Mouse (Mus musculus): ENCODE data around the gene Olfr649.

Olfr649 gene

DNA sequence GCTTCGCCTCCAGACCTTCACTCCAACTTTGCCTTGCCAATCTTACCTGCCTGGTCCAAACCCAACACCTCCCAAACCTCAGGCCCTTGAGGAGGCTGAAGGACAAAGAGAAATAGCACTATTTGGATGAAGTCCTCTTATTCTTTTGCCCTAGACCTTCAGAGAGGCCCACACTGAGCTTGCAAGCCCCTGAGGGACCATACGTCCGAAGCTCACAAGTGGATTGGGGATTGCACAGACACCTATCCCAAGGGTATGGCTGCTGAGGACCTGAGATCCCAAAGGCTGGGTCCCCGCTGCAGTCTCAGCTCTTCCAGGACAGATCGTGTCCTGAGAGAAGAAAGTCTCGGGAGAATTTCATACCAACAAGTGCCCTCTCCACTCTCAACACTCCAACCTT lies at the start of gene Olfr649:
Gene Olfr649 (minus strand): TSS at position 101 of the 400 bp plus-strand sequence.
- DNase-seq (ENCODE audit: low spot score in 2 of 2): no peak

DNA sequence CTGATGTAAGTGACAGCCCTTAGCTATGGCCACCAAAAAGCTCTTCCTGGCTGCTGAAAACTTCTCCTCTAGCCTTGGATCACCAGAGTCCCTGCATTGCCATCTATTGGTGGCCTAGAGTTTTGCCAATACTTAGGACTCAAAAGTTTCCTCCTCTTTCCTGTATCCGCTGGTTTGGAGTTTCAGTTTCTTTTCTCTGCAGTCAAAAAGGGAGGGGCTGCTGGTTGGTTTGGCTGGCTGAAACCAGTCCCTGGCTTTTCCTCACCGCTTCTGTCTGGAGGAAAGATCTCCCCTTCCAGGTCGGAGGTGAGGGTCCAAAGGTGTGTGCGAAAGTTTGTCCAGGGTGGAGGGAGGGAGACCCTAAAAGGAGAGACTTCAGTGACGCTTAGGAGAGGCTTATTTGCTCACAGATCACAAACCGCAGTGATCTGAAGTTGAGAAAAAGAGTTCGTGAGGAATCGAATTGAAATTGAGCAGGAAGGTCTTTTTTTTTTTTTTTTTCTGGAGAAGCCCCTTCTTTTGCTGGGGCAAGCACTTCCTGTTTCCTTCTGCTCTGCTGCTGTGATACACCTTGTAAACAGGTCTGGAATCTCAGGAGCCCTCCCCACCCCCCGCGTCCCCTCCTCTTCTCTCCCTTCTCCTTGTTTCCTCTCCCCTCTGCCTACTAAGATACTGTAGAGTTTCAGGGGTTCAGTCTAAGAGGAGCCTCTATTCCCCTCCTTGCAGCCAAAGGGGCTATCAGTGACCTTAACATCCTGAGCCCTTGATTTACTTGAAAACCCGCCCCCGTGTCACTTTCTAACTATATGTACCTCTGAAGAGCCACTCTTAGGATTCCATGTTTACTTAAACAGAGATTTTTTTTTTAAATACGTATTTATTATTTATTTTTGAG lies 48.7 kb upstream of the Olfr649 start, which contains the start of gene Trim34a:
Gene Trim34a (plus strand): TSS at position 171 of the 895 bp plus-strand sequence.
- DNase-seq (ENCODE audit: low spot score in 2 of 2): peak in 1 of 2 experiments; percentile 13

DNA sequence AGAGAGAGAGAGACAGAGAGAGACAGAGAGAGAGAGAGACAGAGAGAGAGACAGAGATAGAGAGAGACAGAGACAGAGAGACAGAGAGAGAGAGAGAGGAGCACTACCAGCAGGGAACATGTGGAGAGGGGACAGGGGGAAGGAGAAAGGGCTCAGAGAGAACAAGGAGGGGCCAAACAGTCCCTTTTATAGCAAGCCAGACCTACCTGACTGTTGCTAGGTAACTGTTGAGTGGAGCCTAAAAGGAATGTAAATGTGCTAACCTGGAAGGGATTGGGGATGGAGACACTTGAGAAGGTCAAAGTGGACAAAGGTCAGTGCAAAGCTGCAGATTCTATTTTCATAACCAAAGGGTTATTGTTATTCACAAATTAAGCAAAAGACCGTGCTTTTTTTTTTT lies 47.8 kb upstream of the Olfr649 start:
- no peak for DNase-seq (ENCODE audit: low spot score in 2 of 2)

DNA sequence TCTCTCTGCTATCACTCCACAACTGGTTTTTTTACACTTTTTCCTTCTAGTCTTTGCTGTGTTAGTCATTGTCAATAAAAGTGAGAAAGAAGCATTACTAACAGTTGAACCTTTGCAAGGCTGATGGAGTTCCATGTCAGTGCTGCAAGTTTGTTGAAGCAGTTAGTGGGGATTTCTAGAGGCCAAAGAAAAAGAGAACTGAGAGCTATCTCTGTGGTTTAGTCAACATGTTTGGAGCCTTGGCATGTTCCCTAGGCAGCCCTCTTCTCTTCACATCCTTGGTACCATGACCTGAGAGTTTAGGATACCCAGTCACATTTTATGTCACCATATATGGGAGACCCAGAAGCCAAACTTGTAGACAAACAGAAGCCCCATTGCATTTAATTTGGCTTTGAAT lies 45.1 kb upstream of the Olfr649 start:
- DNase-seq (ENCODE audit: low spot score in 2 of 2): no peak

DNA sequence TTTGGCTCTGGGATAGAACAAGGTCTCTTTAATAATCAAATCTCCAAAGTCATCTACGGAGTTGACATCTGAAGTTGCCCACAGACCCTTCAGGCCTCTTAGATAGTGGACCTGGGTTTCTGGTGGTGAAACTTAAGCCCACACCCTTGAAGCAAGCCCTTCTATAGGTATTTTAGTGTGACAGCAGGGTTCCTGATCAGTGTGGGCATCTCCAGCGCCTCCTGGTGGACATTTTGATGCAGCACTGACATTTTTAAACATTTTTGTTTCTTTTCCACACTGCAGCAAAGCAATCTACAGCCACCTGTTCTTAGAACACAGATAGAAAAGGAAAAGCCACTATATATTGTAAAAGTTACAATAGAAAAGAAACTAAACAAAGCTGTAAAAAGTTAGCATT lies 35.4 kb upstream of the Olfr649 start:
- DNase-seq (ENCODE audit: low spot score in 2 of 2): no peak

DNA sequence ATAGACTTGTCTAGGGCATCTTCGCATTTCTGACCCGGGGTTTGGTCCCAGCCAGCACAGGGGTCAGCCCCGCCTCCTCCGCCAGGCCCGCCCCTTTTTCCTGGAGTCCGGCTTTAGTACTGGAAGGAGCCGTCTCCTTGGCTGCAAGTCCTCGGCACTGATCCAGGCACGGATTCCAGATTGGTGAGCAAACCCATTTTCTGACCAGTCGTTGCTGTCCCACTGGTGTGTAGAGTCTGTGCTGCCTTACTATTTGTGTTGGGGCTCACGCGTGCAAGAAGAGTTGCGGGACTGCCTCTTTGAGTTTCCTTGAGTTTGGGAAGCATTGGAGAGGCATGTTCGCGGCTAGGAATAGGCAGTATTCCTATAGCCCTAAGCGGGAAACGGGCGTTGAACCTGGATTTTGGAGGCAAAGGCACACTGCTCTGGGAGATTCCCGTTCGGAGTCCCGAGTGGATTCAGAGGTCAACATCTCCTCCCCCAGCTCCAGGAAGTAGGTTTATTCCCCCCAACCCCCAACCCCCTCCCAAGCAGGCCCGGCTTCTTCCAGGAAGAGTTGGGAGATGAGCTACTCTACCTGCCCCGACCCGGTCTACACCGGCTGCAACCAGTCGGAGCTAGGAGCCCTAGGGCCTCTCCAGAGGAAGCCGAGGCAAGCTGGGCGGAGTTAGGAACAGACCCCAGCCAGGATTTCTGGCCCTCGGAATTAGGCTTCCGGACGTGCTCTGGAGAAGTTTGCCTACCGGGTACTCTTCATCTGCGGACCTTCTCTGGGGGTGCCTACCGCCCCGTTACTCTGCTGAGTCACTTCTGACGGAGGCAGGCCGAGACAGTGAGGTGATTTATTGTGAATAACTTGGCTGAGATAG lies 23.1 kb upstream of the Olfr649 start, which contains the start of gene Trim6:
Gene Trim6 (plus strand): TSS at position 93 of the 869 bp plus-strand sequence.
- peak in 1 of 2 experiments; percentile 10 for DNase-seq (ENCODE audit: low spot score in 2 of 2)

DNA sequence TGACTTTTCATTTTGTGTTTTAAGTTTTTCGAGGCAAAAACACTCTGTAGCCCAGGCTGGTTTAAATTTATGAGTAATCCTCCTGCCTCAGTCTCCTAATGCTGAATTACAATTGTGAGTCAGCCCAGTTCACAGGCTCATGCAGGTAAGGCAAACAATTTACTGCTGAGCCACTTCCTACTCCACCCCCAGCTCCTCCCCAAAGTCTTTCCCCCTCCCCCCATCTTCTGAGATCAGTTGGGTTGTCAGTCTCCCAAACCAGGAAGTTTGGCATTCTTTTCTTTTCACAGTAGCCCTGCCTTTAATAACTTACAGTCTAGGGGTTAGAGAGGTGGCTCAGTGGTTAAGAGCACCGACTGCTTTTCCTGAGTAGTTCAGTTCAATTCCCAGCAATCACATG lies 22.1 kb upstream of the Olfr649 start:
- DNase-seq (ENCODE audit: low spot score in 2 of 2): no peak

DNA sequence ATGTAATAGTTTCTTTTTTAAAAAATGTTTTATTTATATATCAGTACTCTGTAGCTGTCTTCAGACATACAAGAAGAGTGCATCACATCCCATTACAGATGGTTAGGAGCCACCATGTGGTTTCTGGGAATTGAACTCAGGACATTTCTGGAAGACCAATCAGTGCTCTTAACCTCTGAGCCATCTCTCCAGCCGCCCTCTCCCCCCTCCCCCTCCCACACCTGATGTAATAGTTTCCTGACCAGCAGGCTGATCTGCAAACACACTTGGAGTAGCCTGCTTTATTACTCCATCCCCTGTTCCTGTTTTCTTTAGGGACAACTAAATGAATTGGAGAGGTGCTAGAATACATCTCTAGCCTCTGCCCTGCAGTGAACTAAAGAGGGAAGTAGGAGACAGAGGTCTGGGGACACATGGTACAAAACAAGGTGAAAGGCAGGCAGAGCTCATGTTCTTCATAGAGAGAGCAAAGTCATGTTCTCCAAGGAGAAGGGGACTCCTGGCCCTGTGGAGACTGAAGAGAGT lies 20.3 kb upstream of the Olfr649 start:
- no peak for DNase-seq (ENCODE audit: low spot score in 2 of 2)

DNA sequence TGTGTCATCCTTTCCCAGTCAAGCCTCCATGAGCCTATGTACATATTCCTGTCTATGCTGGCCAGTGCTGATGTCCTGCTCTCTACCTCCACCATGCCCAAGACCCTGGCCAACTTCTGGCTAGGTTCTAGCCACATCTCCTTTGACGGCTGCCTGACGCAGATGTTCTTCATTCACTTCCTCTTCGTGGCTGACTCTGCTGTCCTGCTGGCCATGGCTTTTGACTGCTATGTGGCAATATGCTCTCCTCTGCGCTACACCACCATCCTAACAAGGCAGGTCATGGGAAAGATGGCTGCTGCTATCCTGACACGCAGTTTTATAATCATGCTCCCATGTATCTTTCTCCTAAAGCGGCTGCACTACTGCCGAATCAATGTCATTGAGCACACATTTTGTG lies 10.4 kb upstream of the Olfr649 start:
- no peak for DNase-seq (ENCODE audit: low spot score in 2 of 2)

DNA sequence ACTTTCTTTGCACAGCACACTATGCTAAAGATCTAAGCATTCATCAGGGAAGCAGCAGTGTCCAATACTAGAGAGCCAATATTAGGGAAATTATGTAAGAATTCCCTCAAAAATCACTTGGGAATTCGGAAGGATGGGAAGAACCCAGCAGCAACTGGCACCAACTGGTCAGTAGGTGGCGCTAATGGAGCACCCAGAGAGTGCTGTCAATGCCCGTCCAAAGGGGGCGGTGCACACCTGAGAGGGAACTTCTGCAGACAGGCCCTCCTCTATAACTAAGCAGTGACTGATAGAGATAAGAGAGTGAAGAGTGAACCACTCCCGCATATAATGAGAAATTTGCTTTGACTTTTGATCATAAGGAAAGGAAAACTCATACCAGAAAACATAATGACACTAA lies 4.0 kb upstream of the Olfr649 start:
- peak in 1 of 2 experiments; percentile 24 for DNase-seq (ENCODE audit: low spot score in 2 of 2)

DNA sequence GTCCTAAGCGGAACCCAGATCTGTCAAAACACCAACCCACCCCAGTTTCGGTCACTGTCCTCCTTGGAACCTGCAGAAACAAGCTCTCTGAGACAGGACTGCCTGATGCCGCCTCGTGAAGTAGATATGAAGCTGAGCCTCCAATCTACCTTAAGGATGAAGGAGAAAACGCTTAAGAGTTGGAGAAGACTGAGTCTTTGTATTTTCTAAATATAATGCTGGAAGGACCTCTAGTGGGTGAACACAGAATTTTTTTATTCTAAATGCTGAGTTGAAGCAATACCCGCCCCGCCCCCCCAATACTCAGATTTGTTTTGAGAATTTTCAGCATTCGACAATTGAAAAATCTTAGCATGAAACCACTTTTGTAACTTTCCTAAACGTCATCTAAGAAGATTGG lies 4.5 kb downstream of the Olfr649 start:
- DNase-seq (ENCODE audit: low spot score in 2 of 2): no peak

DNA sequence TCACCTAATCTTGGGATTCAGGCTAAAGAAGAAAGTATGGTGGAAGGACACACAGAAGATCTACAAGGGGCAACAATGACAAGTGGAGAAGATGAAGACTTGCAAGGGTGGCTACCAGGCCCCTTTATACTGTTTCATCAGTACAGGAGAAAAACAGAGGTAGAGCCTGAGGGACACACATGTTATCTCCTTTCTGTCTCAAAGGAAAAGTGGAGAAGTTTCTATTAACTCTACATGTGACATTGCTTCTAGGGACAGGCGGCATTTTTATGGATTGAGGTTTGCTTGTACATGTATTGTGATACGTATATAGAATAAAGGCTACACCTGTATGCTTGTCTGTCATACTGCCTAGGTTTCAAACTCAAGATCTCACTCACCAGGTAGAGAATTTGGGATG lies 12.5 kb downstream of the Olfr649 start, which contains the start of gene Olfr648:
Gene Olfr648 (minus strand): TSS at position 101 of the 400 bp plus-strand sequence.
- no peak for DNase-seq (ENCODE audit: low spot score in 2 of 2)

DNA sequence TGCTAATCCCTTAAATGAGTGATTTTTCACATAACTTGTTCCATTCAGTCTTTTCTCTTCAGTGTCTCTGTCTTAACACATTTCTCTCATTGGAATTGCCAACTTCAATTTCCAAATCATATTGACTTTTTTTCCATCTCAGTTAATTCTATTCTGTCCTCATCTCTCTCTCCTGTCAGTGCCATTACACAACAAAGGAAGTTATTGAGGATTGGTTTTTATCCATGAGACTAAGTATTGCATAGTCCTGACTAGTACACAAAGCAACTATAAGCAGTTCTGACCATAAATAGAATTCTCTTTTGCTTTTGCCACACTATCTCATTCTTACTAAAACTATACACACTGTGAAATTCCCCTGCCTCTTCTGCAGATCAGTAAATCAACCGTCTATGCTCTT lies 16.7 kb downstream of the Olfr649 start:
- DNase-seq (ENCODE audit: low spot score in 2 of 2): no peak

DNA sequence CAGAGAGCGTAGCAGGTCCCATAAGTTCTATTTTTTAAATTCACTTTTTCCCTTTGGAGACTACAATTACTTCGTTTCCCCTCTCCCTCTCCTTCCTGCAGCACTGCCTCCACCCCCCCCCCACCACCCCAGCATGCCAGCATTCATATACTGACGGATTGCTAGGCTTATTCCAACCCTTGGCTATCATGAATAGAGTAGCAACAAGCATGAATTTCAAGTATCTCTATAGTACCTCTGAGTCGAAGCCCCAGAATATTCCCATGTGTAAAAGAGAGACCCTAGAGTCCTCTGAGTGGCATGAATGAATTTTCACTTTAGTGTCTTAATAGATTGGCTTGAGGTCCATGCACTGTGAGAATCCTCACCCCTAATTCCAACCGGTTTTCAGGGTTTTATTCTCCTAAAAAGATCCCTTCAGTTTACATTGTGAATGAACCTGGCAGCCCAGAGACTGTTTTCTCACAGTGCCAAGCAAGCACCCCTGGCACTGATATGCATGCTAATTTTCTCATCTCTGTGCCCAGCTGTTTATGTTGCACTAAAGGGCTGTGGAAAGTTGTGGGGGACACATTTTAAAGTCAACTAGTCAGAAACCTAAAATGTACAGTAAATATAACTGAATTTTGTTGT lies 17.2 kb downstream of the Olfr649 start:
- no peak for DNase-seq (ENCODE audit: low spot score in 2 of 2)

DNA sequence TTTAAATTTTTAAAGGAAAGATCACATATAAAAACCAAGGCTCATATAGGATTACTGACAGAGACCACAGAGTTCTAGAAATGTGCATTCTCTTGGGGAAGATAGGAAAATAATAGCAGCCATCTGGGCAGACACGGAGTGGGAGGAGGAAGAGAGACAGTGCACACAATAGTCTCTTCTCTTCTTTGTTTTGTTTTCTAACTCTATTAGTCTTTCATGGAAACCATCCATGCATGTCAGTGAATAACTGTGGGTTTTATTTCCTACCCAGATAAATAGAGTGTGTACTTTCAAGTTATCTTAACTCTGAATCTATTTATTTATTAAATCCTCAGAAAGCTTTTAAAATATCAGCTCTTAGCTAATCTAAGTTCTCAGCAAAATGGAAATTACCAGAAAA lies 20.7 kb downstream of the Olfr649 start:
- DNase-seq (ENCODE audit: low spot score in 2 of 2): no peak

DNA sequence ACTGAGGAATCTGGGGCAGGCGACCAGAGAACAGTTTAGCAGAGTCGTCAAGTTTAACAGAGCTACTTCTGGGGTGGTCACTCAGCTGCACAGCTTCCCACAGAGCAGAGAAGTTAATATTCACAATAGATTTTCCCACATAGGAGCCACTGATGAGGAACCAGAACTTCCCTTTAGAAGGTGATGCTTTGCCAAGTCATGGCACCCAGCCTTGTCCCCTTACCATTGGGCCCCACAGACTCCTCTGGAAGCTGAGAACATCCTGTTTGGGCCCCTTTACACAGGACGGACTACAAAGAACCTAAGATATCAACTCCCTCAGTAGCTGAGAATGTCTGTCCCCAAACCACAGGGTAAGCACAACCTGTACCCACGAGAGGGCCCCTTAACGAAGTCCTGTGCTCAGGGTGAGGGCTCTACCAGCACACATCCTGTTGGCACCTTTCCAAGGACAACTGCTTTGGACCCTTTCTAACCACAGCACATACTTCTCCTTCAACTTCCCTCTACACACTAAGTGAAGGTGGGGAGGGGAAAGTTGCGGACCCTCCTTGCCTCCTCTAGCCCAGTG lies 26.1 kb downstream of the Olfr649 start:
- DNase-seq (ENCODE audit: low spot score in 2 of 2): no peak

DNA sequence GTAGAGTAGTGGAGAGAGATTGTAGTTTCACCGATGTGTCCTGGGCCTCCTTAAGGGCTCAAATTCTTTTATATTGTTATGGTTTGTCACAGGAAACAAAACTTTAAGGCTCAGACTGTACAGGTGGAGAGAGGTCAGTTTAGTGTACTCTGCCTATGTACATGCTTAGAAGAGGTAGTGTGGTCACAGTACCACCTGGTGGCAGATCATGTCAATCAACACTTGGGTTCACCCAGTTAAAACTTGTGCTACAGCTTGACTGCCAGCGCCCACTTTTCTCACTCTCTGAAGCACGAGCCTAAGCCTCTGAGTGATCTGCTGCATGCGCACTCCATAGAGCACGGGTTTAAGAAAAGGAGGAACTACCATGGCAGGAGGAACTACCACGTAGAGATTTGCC lies 28.7 kb downstream of the Olfr649 start:
- DNase-seq (ENCODE audit: low spot score in 2 of 2): no peak

DNA sequence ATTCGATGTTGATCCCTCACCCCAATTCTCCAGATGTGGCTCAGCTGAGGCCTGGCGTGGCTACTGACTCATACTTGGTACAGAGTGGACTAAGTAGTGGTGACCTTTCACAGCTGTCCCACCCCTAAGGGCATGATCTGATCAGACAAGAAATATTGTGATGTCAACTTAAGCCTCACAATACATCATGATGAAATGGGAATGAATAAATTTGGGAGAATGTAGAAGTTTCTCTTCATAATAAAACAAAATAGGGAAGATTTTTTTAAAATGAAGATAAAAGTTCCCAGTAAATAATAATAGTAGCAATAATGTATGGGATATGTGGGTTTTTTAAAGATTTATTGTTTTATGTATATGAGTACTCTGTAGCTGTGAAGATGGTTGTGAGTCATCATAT lies 45.3 kb downstream of the Olfr649 start, which contains the start of gene Ubqlnl:
Gene Ubqlnl (minus strand): TSS at position 101 of the 400 bp plus-strand sequence.
- DNase-seq (ENCODE audit: low spot score in 2 of 2): no peak

DNA sequence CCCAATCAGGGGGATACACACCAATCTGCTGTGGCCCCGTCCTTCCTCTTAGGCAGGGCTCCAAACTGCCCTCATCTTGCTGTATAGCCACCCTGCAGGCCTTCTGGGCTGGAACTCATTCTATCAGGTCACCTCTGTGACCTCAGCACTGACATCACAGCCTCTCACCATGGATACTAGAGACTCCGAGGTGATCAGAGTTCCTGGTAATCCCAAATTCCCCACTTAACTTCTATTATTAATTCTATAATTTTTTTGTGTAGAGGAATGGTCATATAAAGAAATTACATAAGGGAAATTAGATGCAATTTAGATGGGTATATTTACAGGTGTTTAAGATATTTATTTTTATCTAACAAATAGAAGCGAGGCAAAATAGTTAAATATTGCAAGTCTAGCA lies 52.6 kb downstream of the Olfr649 start, which contains the start of gene Ubqln3:
Gene Ubqln3 (minus strand): TSS at position 101 of the 400 bp plus-strand sequence.
- no peak for DNase-seq (ENCODE audit: low spot score in 2 of 2)

Measured in frontal cortex, postnatal 10 days (tissue).